Mouse (Mus musculus): ENCODE measurements around the gene Aldh4a1. TPM values are rescaled to one million over a fixed set of nuclear protein-coding genes. Genes with fewer than 3 reads are reported as not detected.
A peak's percentile ranks its signal among the peaks of the same experiment; 100 is the strongest.

Gene Aldh4a1
- polyA plus RNA-seq (2012; rRNA removed) = 26.5 and 33.0 TPM in 2 replicates

DNA sequence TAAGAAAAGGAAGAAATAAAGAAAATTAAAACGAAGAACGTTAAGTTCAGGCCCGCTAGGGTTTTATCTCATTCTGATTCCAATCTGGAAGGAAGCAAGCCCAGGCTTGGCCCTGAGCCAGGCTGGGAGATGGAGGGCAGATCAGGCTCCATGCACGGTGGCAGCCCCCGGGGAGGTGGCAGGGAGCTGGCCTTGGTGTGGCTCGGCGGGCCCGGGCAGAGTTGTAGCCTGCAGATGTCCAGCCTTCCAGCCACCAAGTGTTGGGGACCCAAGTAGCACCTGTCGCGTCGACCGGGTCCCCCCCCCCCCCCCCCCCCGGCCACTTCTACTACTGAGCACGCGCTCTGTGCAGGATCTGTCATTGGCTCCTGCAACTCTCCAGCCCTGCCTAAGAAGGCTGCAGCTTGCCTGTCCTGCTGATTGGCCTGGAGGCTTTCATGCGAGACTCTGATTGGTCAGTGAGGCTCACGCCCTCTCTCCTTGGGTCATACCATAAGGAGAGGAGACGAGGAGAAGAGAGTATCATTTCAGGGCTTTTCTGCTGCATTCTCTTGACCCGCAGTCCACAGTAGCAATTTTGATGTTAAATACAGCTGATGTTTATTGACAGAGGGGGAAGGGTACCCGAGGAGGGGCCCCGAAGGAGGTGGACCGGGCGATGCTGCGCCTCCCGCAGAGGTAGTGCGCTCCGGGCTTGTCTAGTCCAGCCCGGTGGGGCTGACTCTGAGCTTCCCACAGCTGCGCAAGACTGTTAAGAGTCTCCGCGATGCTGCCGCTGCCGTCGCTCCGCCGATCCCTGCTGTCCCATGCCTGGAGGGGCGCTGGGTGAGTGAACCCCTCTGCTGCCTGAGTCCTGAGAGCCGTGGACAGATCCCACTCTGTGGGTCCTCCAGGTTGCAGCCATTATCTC lies at the start of gene Aldh4a1:
Gene Aldh4a1 (plus strand): TSS at position 494 of the 910 bp plus-strand sequence.
- peak; percentile 78 for DNase-seq (ENCODE audit: low spot score)

DNA sequence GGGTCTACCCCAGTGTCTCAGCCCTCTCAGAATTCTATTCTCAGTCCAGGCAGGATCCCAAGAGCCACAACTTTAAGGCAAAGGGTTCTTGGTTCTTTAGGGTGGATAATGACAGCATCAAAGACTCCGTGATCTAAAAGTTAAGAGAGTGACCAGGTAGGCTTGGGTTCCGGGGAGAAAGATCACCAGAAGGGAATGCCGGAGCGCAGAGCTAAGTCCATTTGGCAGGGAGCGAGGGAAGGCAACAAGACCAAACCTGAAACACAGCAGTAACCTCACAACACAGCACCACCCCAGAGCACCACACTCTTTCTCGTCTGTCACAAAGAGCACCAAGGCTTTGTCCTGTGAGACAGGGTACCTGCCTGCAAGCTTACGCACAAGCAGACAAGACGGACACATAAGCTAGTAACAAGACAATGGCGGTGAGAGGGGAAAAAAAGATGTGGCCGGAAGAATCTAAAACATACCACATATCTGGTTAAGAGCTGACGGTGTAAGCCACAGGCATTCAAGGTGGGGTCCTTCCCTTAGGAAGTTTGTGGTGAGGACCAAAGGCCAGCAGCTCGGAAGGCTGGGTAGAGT lies 49.6 kb upstream of the Aldh4a1 start:
- DNase-seq (ENCODE audit: low spot score) = no peak

DNA sequence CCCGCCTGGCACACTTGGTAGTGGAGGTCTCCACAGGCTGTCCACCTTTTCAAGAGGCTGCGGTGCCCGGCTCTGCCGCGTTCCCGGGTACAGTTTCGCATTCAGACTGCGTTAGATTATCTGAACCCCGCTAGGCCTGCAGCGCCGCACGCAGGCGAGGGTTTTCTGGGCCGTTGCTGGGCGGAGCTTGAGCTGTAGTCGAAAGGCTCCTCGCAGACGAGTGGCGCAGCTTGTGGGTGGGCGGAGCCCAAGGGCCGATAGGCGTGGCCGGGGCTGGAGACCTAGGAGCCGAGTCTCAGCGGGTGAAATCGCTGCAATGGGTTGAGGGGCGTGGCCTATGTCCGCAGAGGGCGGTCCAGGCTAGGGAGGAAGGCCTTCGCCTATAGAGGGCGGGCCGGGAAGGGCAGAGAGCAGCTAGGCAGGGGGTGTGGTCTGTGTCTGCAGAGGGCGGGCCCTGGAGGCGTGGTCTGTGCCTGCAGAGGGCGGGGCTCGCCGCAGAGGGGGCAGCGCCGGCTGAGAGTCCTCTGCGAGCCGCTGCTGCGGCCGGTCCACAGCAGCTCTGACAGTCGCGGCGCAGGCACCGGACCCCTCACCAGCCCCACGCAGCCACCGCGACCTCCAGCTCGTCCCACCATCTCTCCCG lies 48.4 kb upstream of the Aldh4a1 start:
- DNase-seq (ENCODE audit: low spot score) = peak; percentile 90

DNA sequence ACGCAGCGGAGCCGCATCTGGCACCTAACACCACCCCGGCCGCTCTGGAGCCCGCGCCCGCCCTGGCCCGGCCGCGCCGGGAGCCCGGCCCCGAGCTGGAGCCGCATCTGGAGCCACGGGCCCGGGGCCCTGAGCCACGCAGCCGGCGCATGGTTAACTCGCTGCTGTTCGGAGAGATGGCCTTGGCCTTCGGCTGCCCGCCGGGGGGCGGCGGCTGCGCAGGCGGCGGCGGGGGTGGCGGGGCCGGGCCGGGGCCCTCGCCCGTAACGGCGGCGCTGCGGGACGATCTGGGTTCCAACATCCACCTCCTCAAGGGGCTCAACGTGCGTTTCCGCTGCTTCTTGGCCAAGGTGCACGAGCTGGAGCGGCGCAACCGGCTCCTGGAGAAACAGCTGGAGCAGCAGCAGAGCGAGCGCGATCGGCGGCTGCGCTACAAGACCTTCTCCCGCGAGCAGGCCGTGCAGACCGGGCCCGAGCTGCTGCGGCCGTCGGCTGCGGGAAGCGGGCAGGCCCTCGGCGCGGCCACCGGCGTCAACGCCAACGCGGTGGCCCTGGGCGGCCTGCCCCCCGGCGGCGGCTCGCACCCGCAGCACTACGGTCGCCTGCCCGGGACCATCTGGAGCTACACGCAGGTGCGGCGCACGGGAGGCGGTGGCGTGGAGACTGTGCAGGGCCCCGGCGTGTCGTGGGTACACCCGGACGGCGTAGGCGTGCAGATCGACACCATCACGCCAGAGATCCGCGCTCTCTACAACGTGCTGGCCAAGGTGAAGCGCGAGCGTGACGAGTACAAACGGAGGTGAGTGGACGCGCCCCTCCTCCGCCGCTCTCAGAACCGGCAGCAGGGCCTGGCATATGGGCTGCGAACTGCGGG lies 47.6 kb upstream of the Aldh4a1 start:
- DNase-seq (ENCODE audit: low spot score) = peak; percentile 54

DNA sequence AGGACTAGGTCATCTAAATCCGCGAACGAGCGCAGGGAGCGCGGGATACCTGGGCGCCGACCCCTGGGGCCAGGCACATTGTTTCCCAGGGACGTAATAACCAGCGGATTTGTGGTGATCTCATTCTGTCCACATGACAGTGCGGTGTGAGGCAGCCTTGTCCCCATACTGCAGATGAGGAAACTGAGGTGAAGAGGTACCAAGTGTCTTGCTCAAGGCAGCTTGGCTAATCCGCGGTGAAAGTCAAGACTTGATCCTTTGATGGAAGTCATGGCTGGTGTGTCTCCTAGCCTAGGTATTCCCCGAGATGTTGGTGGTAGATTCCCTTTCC lies 47.0 kb upstream of the Aldh4a1 start:
- DNase-seq (ENCODE audit: low spot score) = no peak

DNA sequence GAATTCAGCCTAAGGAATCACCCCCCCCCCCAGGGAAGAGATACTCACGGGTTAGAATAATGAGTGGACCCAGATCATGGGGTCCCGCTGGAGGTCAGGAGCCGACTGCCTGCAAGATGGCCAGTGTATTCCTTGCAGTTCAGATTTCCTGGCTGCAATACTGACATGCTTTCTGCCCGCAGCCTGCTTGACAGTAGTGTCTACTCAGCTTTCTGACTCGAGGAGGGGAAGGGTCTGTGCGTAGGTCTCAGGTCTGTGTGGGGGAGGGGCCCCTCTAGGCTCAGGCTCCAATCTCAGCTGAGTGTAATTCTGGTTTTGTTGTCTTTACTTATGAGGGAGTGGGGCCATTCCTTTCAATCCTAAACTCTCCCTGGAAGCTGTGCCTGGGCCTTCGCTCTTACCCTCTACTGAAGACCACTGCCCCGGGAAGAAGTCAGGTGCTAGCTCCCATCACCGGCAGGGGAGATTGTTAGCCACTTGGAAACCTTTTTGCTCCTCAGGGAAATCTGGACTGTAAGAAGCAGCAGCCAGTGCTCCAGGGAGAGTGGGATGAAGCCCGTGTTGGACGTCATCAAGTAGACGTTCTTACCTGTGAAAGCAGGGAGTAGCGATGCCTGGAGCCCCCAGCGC lies 46.3 kb upstream of the Aldh4a1 start:
- no peak for DNase-seq (ENCODE audit: low spot score)

DNA sequence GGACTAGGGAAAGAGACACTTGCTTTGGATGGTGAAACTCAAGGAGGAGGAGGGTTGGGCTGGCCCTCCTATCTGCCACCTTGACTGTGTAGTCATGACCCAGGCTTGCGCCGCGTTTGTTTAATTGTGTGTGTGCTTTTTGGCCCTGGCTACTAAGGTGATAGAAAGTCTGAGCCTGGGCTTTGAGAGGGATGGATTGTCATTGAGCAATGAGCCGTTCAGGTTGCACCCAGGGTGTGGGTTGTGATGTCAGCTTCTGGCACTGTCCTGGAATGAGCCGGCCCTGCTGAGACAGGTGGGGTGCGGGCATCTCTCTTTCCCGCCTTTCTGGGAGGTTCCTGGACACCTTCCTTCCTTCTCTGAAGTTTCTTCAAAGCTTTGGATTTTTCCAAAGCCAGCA lies 45.7 kb upstream of the Aldh4a1 start:
- DNase-seq (ENCODE audit: low spot score) = no peak

DNA sequence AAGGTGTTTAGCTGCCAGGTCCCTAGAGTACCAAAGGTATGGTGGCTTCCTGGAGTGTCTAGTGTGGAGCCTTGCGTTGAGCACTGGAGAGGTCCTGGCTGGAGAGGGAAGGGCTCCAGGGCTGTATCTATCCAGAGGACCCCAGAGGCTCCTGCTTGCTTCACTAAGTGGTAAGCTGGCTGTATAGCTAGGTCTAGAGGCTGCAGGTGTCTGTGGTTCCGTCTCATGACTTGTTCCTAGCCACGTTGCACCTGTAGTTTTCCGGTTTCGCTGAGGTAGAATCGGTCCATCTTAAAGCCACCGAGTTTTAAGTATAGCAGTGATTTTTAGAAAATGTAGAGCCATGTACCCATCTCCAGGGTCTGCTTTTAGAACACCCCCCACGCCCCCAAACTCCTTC lies 44.3 kb upstream of the Aldh4a1 start:
- no peak for DNase-seq (ENCODE audit: low spot score)

DNA sequence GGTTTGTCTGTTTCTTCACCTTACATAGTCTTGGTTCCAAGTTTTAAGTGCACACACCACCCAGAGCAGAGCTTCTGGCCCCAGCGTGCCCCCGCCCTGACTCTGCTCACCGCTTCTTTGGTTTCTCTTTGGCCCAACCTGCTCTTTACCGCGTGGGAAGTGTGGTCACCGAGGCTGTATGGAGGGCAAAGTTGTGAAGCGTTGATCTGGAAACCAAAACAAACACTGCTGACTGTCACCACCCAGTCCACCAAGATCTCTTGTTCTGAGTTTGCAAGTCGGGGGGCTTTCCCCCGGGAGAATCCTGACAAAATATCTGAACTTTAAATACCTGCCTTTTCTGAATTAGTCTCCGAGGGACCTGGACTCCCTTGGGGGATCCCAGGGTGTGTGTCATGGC lies 43.7 kb upstream of the Aldh4a1 start:
- DNase-seq (ENCODE audit: low spot score) = no peak

DNA sequence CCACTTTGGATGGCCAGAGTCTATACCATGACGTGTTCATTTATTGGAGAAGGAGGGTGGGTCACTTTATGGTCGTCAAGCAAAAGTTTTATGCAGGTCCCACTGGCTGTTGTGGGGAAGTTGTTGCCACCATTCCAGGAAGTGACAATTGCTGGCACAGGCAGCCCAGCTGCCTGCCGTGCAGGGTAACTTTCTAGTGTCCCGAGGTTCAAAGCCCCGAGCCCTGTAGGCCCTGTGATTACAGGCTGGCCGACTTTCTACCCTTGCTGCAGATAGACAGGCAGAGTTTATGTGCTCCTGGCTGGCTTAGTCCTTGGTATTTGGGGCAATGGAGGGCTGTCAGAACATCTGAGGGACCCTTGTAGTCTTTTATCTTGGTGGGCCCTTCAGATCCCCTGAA lies 43.2 kb upstream of the Aldh4a1 start:
- no peak for DNase-seq (ENCODE audit: low spot score)

DNA sequence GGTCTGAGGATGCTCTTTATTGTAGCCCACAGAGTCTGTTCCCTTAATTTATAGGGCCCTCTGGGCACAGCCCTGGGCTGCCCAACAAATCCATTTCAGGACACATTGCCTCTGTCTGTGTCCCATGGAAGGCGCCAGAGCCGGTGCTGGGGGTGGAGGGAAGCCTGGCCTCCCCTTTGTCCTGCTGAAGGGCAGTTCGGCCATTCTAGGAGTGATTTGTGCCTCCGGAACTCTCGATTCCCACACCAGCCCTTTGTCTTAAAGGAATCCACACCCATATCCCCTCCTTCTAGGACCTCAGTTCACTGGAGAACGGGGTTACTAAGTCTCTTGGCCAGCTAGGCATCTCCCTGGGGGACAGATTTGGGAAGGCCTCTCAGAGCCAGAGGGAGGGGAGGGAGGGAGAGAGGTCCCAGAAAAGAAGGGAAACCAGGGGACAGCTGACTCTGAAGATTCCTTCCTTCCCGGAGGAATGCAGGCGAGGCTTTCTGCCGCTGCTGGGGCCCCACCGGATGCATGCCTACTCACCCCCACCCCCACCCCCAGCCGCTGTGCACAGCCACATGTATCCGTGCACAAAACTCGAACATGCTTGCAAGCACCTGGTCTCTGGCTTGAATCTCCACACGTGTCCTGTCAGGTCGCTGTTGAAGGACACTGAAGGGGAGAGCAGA lies 41.9 kb upstream of the Aldh4a1 start:
- DNase-seq (ENCODE audit: low spot score) = no peak

DNA sequence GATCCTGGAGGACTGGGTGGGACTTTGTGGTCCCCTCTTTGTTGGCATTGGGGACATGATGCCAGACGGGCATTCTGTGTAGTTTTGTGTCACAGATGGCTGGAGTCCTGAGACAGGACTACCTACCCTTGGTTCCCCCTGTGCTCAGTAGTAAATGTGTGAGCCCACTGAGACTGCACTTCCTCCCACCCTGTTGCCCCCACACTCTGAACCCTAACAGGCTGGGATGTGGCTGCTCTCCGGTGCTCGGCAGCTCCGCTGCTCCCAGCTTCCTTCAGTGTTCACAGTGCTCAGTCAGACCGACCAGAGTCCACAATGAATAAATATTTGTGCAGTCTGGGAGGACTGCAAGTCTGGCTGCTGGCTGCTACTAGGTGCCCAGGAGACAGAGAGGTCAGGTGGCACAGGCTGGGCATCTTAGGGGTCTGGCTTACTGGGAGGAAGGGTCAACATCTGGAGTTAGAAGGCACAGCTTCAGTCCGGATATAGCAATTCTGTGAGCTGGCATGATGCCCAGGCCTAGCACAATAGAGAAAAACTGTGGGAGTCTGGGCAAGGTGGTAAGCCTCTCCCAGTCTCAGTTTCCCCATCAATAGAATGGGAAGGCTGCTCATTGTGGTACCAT lies 41.1 kb upstream of the Aldh4a1 start:
- DNase-seq (ENCODE audit: low spot score) = no peak

DNA sequence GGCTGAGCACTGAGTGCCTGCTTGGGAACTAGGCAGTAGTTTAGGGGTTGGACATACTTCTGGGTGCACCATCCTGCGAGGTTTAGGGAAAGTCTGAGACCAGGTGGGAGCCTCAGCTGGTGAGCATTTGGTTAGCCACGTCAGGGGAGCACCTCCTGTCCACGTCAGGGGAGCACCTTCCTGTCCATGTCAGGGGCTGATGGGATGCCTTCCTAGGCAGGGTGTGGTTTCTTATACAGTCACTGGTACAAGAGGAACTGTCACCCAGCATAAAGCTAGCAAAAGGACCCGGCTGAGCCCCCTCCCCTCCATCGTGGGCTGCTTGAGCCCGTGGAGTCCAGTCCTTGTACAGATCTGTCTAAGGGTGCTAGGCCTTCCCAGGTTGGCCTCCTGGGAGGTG lies 40.3 kb upstream of the Aldh4a1 start:
- DNase-seq (ENCODE audit: low spot score) = no peak

DNA sequence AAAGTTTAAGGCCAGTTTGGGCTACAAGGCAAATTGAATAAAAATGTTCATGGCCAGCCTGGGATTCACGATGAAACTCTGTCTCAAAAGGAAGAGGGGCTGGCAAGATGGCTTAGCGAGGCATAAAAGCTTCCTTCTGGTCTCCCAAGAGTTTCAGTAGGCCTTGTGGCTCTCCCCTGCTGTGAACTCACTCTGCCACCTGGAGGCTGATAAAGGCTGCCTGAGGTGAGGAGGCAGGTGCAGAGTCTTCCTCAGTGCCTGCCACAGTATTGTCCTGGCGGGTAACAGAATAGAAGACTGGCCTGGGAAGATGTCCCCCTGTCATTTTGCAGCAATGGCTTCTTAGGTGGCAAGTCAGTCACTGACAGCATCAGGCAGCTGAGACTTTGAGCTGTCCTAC lies 39.8 kb upstream of the Aldh4a1 start:
- DNase-seq (ENCODE audit: low spot score) = no peak

DNA sequence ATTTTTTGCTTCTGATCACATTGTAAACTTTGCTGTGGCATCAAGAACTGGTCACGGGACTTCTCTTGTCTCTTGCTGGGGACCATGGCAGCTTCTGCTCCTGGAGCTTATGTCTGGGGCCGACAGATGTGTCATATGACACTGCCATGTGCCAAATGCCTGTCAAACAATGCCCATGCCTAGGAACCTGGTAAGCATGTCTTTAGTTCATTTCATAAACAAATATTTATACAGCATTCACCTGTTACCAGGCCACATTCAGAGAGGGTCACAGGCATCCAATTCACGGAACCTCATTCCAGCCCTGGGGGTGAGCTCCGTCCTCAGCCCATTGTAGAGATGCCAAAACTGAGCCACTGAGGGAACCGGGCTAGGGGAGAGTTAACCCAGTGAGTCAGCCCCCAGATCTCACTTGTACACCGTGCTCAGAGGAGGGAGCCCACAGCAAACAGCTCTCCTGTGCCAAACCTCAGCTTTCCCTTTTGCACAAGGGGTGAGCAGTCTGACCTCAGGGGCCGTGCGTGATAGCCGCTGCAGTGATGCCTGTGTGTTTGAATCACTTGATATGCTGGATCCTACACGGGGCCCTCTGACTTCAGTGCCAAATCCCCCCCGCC lies 38.9 kb upstream of the Aldh4a1 start:
- DNase-seq (ENCODE audit: low spot score) = no peak

DNA sequence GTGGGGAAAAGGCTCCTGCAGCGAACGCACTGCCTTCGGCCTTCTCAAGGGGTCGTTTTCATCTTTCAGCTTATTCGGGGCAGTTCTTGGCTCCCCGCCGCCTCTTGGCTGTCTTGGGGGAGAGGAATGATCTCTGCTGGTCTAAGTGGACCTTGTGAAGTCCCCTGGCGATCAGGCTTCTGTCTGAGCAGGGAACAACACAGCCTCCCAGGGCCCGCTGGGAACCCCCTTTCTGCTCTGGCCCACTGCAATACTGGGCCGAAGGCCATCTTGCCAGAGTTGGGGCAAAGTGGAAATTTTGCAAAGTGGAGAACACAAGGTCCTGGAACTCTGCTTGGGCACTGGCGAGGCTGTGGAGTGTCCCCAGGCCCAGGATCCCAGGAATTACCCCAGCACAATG lies 38.0 kb upstream of the Aldh4a1 start:
- DNase-seq (ENCODE audit: low spot score) = no peak

DNA sequence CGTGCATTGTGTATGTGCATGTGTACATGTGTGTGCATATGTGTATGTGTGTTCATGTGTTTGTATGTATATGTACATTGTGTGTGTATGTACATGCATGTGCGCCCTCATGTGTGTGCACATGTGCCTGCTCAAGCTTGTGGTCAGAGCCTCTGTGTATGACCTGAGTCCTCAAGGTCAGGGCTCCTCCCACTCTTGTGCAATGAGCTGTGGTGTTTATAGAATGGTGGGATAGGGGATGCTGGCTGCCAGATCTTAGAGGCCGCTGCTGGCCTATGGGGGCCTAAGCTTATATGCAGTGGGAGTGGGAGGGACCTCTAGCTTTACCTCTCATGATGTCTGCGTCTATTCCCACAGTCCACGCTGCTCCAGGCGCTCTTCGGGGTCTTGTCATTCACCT lies 37.0 kb upstream of the Aldh4a1 start:
- DNase-seq (ENCODE audit: low spot score) = no peak

DNA sequence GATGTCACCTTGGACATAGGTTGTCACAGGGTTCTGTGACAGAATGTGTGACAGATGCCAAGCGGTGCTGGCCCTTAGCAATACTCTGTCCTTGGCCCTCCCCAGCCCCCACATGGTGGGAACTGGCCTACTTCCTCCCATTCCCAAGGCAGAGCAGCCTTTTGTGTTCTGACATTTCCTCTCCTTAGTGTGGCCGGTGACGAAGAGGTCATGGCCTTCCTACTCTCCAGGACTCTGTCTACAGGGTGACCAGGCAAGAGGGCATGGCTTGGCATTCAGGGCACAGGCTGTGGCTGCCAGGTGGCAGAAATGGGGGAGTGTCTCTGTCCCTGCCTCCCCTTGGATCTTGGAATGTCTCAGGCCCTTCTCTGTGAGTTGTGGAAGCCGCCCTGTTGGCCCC lies 35.3 kb upstream of the Aldh4a1 start:
- DNase-seq (ENCODE audit: low spot score) = no peak

DNA sequence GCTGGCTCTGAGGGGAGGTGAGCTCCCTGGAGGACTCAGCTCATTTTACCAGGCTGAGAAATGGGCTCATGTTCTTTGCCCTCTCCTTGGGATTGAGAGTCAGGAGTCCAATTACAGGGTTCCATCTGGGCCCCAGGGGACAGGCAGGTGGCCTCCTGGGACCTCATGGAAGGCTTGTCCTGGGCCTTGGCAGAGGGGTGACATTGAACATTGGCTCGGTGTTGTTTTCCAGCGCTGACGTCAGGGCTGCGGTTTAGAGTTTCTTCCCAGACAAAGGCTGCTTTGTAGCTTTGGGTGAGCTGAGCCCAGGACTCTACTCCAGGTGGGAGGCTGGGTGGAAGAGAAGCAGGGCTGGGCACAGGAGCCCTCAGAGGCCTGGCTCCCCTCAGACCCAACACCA lies 34.9 kb upstream of the Aldh4a1 start:
- DNase-seq (ENCODE audit: low spot score) = no peak

DNA sequence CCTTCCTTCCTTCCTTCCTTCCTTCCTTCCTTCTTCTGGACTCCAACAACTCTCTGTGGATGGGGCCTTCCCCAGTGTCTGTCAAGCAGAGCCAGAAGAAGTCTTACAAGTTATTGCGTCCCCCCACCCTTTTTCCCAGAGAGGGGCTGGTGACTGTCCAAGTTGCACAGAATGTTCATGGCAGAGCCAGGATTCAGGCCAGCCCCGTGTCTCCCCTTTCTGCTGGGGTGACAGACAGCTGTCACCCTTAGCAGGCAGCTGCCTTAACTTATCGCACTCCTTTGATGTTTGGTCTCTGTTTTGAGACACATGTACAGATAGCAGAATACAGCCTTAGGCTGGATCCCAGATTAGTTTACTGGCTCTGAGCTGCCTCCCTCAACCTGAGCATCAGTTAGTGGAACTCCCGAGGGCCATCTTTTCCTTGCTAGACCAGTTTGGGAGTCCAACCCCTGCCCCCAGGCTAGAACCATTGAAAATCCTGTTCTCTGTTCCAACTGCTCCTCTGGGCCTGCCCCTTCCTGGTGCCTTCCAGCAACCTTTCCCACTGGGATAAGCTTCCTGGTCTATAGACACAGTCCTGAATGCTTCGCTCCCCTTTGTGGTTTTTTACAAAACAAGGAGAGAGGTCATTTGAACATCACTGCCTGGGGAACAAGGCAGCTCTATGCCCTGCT lies 33.2 kb upstream of the Aldh4a1 start:
- DNase-seq (ENCODE audit: low spot score) = no peak

All from urinary bladder, adult 2 months (tissue).